Mouse (Mus musculus): ENCODE data around the gene Ankrd26. TPM values are rescaled to one million over a fixed set of nuclear protein-coding genes. Genes with fewer than 3 reads are reported as not detected.

Gene Ankrd26
- total and polyA plus RNA-seq, 3 experiments = 12.7 to 27.8 (median 14.1) TPM

- Histone ChIP-seq H3K27ac (ENCODE audit: control insufficient read depth, low read depth, low read length) (peak overlapping the region; percentile 69), H3K4me3 (ENCODE audit: control insufficient read depth in 1 of 2, insufficient read depth in 1 of 2, low read depth in 2 of 2, low read length in 2 of 2) (peak overlapping the region; percentile 14 to 20; a peak in 3 of 4 replicates), H3K36me3 (ENCODE audit: control insufficient read depth in 1 of 2, insufficient read depth in 2 of 2, low read length in 2 of 2) (peaks cover 4 to 14% of the 10 kb centered on the region in 2 experiments; a peak in 3 of 4 replicates), H3K4me1 (ENCODE audit: control insufficient read depth in 1 of 2, insufficient read depth in 2 of 2, low read length in 2 of 2) (peaks cover 0 to 7% of the 10 kb centered on the region in 2 experiments; a peak in 2 of 4 replicates), H3K79me2 (ENCODE audit: control insufficient read depth, insufficient read depth, low read length, poor library complexity) (no peaks in the 10 kb centered on the region), H3K9me3 (replicated peaks; ENCODE audit: insufficient read depth, low read length) (no peaks in the 10 kb centered on the region), H3K27me3 (ENCODE audit: control insufficient read depth in 1 of 2, insufficient read depth in 2 of 2, low read length in 2 of 2) (no peaks in the 10 kb centered on the region), H3K9ac (ENCODE audit: control insufficient read depth, low read depth, low read length, poor library complexity, severe bottlenecking) (peak overlapping the region; percentile 24)
- peak; percentile 83 for DNase-seq (ENCODE audit: low read depth, low spot score)
- TF ChIP-seq EP300 (IDR thresholded peaks at IDR 0.05; ENCODE audit: low read depth in 1 of 2, low read length in 2 of 2) (peak; percentile 24 to 58; a peak in 1 of 4 replicates), MXI1 (IDR thresholded peaks at IDR 0.05; ENCODE audit: low read depth, low read length) (peak; percentile 77), GABPA (IDR thresholded peaks at IDR 0.05; ENCODE audit: low read depth, low read length) (no peak), RCOR1 (IDR thresholded peaks at IDR 0.05; ENCODE audit: low read depth, low read length) (no peak), E2F4 (IDR thresholded peaks at IDR 0.05; ENCODE audit: borderline replicate concordance, low read depth, low read length) (no peak), ZNF384 (IDR thresholded peaks at IDR 0.05; ENCODE audit: low read depth, low read length) (no peak), ZC3H11A (IDR thresholded peaks at IDR 0.05; ENCODE audit: low read depth, low read length) (no peak), BHLHE40 (IDR thresholded peaks at IDR 0.05; ENCODE audit: borderline replicate concordance, low read depth, low read length) (no peak), TCF12 (IDR thresholded peaks at IDR 0.05; ENCODE audit: low read depth, low read length) (0 out of 2 replicates have a peak, but pooled peaks have one; percentile 27), POLR2AphosphoS2 (IDR thresholded peaks at IDR 0.05; ENCODE audit: low read length) (no peak), ETS1 (IDR thresholded peaks at IDR 0.05; ENCODE audit: low read depth, low read length) (no peak), MAX (IDR thresholded peaks at IDR 0.05; ENCODE audit: low read length) (peak; percentile 65; the same call in 1 of the 2 replicates), SIN3A (IDR thresholded peaks at IDR 0.05; ENCODE audit: low read length) (no peak; the same call in none of the 2 replicates), MYC (IDR thresholded peaks at IDR 0.05; ENCODE audit: low read depth, low read length) (peak; percentile 55; the same call in 1 of the 2 replicates), MYB (IDR thresholded peaks at IDR 0.05; ENCODE audit: low read depth, low read length) (no peak), UBTF (IDR thresholded peaks at IDR 0.05; ENCODE audit: borderline replicate concordance, insufficient read depth, low read depth, low read length) (no peak), CHD2 (IDR thresholded peaks at IDR 0.05; ENCODE audit: low read length) (no peak), HCFC1 (IDR thresholded peaks at IDR 0.05; ENCODE audit: low read depth, low read length) (0 out of 2 replicates have a peak, but pooled peaks have one; percentile 9), KAT2A (conservative IDR thresholded peaks at IDR 0.05; ENCODE audit: low read depth, low read length) (no peak), GATA1 (IDR thresholded peaks at IDR 0.05; ENCODE audit: low read depth, low read length) (0 out of 2 replicates have a peak, but pooled peaks have one; percentile 34), TAL1 (IDR thresholded peaks at IDR 0.05; ENCODE audit: low read length) (no peak)
These were observed 48.6 kb downstream of the Ankrd26 start for GRCm38 (mm10) chr6:118513335-118514012.
